Mouse (Mus musculus): ENCODE results near the gene Lrch4.
A peak's percentile ranks its signal among the peaks of the same experiment; 100 is the strongest.

The Lrch4 gene

GRCm38 (mm10) chr5:137628498-137629305, at the start of gene Lrch4, which contains the start of the genes Fbxo24 and Gm20605:
Gene Lrch4 (plus strand): TSS chr5:137629121.
Gene Fbxo24 (minus strand): TSS chr5:137629002.
Gene Gm20605 (plus strand): TSS chr5:137629175.
- DNase-seq: peak; percentile 96 to 99

- no peak for DNase-seq
These were observed 48.7 kb upstream of the Lrch4 start for GRCm38 (mm10) chr5:137580246-137580645.

- no peak for DNase-seq
These were observed 46.2 kb upstream of the Lrch4 start for GRCm38 (mm10) chr5:137582702-137583101.

GRCm38 (mm10) chr5:137583670-137584169, 45.2 kb upstream of the Lrch4 start:
- no peak for DNase-seq

GRCm38 (mm10) chr5:137584976-137585375, 43.9 kb upstream of the Lrch4 start:
- DNase-seq: peak; percentile 47 to 78

- no peak for DNase-seq
These were observed 38.4 kb upstream of the Lrch4 start for GRCm38 (mm10) chr5:137590507-137590906.

- no peak for DNase-seq
These were observed 33.0 kb upstream of the Lrch4 start for GRCm38 (mm10) chr5:137595921-137596320.

GRCm38 (mm10) chr5:137596601-137597261, 32.2 kb upstream of the Lrch4 start:
- peak; percentile 31 to 58 for DNase-seq

- no peak for DNase-seq
These were observed 31.3 kb upstream of the Lrch4 start for GRCm38 (mm10) chr5:137597625-137598024.

GRCm38 (mm10) chr5:137598100-137598826, 30.7 kb upstream of the Lrch4 start:
- no peak for DNase-seq

- no peak for DNase-seq
These were observed 29.3 kb upstream of the Lrch4 start for GRCm38 (mm10) chr5:137599600-137599999.

- no peak for DNase-seq
These were observed 28.7 kb upstream of the Lrch4 start for GRCm38 (mm10) chr5:137600281-137600618.

- peak; percentile 95 to 98 for DNase-seq
These were observed 28.1 kb upstream of the Lrch4 start, which contains the start of gene Mospd3 for GRCm38 (mm10) chr5:137600619-137601364. Gene Mospd3 (minus strand): TSS chr5:137601058.

GRCm38 (mm10) chr5:137601365-137601729, 27.6 kb upstream of the Lrch4 start:
- DNase-seq: no peak

- DNase-seq: no peak
These were observed 20.9 kb upstream of the Lrch4 start for GRCm38 (mm10) chr5:137607860-137608653.

GRCm38 (mm10) chr5:137608654-137609190, 20.2 kb upstream of the Lrch4 start:
- no peak for DNase-seq

- no peak for DNase-seq
These were observed 19.6 kb upstream of the Lrch4 start for GRCm38 (mm10) chr5:137609292-137609691.

GRCm38 (mm10) chr5:137610056-137610455, 18.9 kb upstream of the Lrch4 start:
- no peak for DNase-seq

GRCm38 (mm10) chr5:137610548-137611244, 18.2 kb upstream of the Lrch4 start:
- DNase-seq: no peak

- no peak for DNase-seq
These were observed 17.7 kb upstream of the Lrch4 start for GRCm38 (mm10) chr5:137611245-137611602.

- DNase-seq: no peak
These were observed 15.8 kb upstream of the Lrch4 start for GRCm38 (mm10) chr5:137613076-137613475.

All from spleen, adult 18-20 months (tissue).